Mouse (Mus musculus) G1E (cell line): ENCODE data around the gene Mtx3.

Source experiments
- CTCF ChIP-seq: IDR thresholded peaks from 2 replicates; pipeline ENCODE4 v1.5.1; 2012; ENCODE audit warnings: low read depth, low read length, inconsistent platforms, mixed read lengths
- GATA1 ChIP-seq: IDR thresholded peaks from 2 replicates; pipeline ENCODE4 v1.6.1; 2012; ENCODE audit warnings: borderline replicate concordance, low read length, inconsistent platforms, mixed read lengths

GRCm38 (mm10) chr13:92882986-92883720 lies 38.6 kb downstream of the Mtx3 start:
- TF ChIP-seq CTCF, result no peak
- TF ChIP-seq GATA1, result no peak
